ENCODE assay signal across 33 mouse cellular contexts in genomic region chr3:76319531-76319930, GRCm38 (mm10).
"Had no signal": no experiment of that assay in that cellular context is flagged by ENCODE, and none has a peak within 500 bp of the region (broad histone marks: within the 10 kb centered on the region; RNA-seq: fewer than 3 reads in every experiment).

No protein-coding gene starts in this region.

- H3K9me3 ChIP-seq: limb, embryonic 10.5 days; limb, embryonic 15.5 days; liver, embryonic 13.5 days; liver, embryonic 15.5 days; lung, embryonic 15.5 days; megakaryocyte, embryonic 14.5 days; midbrain, embryonic 15.5 days had no signal

- H3K4me1 ChIP-seq: limb, embryonic 10.5 days; limb, embryonic 12.5 days; limb, embryonic 13.5 days; limb, embryonic 15.5 days; liver, embryonic 12.5 days; liver, embryonic 13.5 days; liver, embryonic 15.5 days; lung, embryonic 15.5 days; megakaryocyte, embryonic 14.5 days; midbrain, embryonic 10.5 days; midbrain, embryonic 12.5 days; midbrain, embryonic 13.5 days; midbrain, embryonic 15.5 days; neural tube, embryonic 12.5 days had no signal

- H3K4me3 ChIP-seq: left cerebral cortex, adult 2 months; limb, embryonic 10.5 days; limb, embryonic 12.5 days; limb, embryonic 13.5 days; limb, embryonic 15.5 days; liver, embryonic 12.5 days; liver, embryonic 13.5 days; liver, embryonic 15.5 days; lung, embryonic 15.5 days; megakaryocyte, embryonic 14.5 days; midbrain, embryonic 10.5 days; midbrain, embryonic 12.5 days; midbrain, embryonic 13.5 days; midbrain, embryonic 15.5 days; myocyte; neural tube, embryonic 12.5 days had no signal

- ATAC-seq: liver, embryonic 12.5 days; liver, postnatal 0 days; lung, postnatal 0 days; midbrain, embryonic 13.5 days; midbrain, embryonic 15.5 days; midbrain, embryonic 16.5 days had no signal

- H3K27me3 ChIP-seq: limb, embryonic 12.5 days; limb, embryonic 13.5 days; limb, embryonic 15.5 days; liver, embryonic 12.5 days; liver, embryonic 13.5 days; liver, embryonic 15.5 days; lung, embryonic 15.5 days; megakaryocyte, embryonic 14.5 days; midbrain, embryonic 12.5 days; midbrain, embryonic 13.5 days; midbrain, embryonic 15.5 days; neural tube, embryonic 12.5 days had no signal

- H3K36me3 ChIP-seq: limb, embryonic 10.5 days; limb, embryonic 12.5 days; limb, embryonic 13.5 days; limb, embryonic 15.5 days; liver, embryonic 12.5 days; liver, embryonic 13.5 days; liver, embryonic 15.5 days; lung, embryonic 15.5 days; midbrain, embryonic 10.5 days; midbrain, embryonic 12.5 days; midbrain, embryonic 13.5 days; midbrain, embryonic 15.5 days; neural tube, embryonic 12.5 days had no signal

- H3K27ac ChIP-seq: left cerebral cortex, adult 2 months; limb, embryonic 10.5 days; limb, embryonic 12.5 days; limb, embryonic 13.5 days; limb, embryonic 15.5 days; liver, embryonic 12.5 days; liver, embryonic 13.5 days; liver, embryonic 14.5 days; liver, embryonic 15.5 days; lung, embryonic 15.5 days; macrophage; midbrain, embryonic 10.5 days; midbrain, embryonic 12.5 days; midbrain, embryonic 13.5 days; midbrain, embryonic 15.5 days; neural tube, embryonic 12.5 days had no signal

- DNase-seq: left cerebral cortex, postnatal 4 days; liver; liver, embryonic 13.5 days; liver, postnatal 0 days; lung, adult 18-20 months; lung, adult 2 months; lung, embryonic 14.5 days; lung, postnatal 10 days; lung, postnatal 14 days; lung, postnatal 36 days; lung, postnatal 4 days; midbrain, embryonic 14.5 days had no signal

- H3K4me2 ChIP-seq: limb, embryonic 12.5 days; limb, embryonic 13.5 days; limb, embryonic 15.5 days; liver, embryonic 11.5 days; liver, embryonic 12.5 days; liver, embryonic 13.5 days; liver, embryonic 15.5 days; lung, embryonic 14.5 days; lung, embryonic 15.5 days; midbrain, embryonic 11.5 days; midbrain, embryonic 12.5 days; midbrain, embryonic 13.5 days; midbrain, embryonic 15.5 days; neural tube, embryonic 12.5 days had no signal

- H3K9ac ChIP-seq: limb, embryonic 12.5 days; limb, embryonic 13.5 days; limb, embryonic 15.5 days; liver, embryonic 12.5 days; liver, embryonic 13.5 days; liver, embryonic 14.5 days; liver, embryonic 15.5 days; liver, postnatal 0 days; lung, embryonic 14.5 days; lung, embryonic 15.5 days; midbrain, embryonic 12.5 days; midbrain, embryonic 13.5 days; midbrain, embryonic 15.5 days; neural tube, embryonic 12.5 days had no signal
